Mouse (Mus musculus) layer of hippocampus, adult 2 months (tissue): Measurements from ENCODE around the gene Ncor2. TPM values are rescaled to one million over a fixed set of nuclear protein-coding genes. Genes with fewer than 3 reads are reported as not detected.

Source experiments
- DNase-seq, 2 experiments: peaks; one replicate each; pipeline ENCODE4 v3.0.0; 2022; ENCODE audit warnings: low spot score in 2 of 2
- H3K27ac ChIP-seq: fragments of 200-600 bp; 2 replicates; pipeline ENCODE4 v1.8.1; 2022
- H3K4me3 ChIP-seq: fragments of 200-600 bp; 2 replicates; pipeline ENCODE4 v1.8.1; 2022; ENCODE audit warnings: mild to moderate bottlenecking
- CTCF ChIP-seq: fragments of 200-600 bp; conservative IDR thresholded peaks from 2 replicates; pipeline ENCODE4 v1.8.1; 2022; ENCODE audit warnings: antibody characterized with exemption, mild to moderate bottlenecking, moderate library complexity
- total RNA-seq, 2 experiments: library from RNA; stranded (reverse); gene quantifications; 2 replicates each; pipeline ENCODE4 v1.2.3; 2021

The Ncor2 gene
- total RNA-seq, 2 experiments from 2014 or later = 285 to 307 TPM

DNA sequence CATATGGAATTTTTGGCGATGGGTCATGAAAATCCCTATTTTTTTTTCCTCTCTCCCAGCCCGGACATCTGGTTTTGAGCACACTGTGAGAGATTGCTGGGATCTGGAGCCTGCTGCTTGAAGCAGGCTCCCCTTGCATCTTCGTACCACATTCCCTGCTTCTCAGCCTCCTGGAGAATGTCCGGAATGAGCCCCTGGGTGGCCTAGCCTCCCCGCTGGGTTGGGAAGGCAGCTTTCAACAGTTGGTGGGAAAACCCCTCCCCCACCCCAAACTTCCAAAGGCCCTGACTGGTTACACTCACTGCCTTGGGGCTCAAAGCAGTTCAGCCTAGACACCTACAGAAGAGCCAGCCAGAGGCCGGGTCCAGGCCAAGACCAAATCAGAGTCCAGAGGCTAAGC, 5.8 kb upstream of the Ncor2 start:
- H3K27ac ChIP-seq = no peak overlapping the region

DNA sequence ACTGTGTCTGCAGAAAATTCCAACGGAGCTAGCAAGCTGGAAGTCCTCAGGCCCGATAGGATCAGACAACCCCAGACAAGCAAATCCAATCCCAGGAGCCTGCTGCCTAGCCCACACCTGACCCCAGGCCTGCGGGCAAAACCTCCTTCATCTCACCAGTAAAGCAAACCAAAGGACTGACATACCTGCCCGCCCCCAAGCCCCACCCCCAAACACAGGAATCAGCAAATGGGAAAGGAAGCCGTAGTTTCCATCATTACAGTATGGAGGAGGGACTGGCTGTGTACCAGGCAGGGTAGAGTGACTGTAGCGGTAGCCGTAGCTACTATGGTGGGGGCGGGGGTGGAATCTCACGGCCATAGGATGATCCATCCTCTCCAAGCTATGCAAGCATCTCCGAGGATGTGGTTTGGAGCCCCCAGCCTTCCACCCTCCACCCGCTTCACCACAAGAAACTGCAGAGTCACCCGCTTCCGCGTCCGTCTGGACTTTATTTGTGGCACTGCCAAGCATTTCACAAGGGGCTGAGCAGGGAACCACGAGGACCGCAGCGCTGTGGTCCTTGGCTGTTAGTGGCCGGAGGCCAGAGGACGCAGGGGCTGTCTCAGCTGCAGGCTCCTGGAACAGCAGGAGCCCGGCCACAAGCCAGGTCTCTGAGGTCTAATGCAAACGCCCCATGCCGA, 4.4 kb upstream of the Ncor2 start:
- peak in 1 of 2 experiments; percentile 29 for DNase-seq
- Histone ChIP-seq H3K27ac (0 out of 2 replicates have a peak overlapping the region, but pooled peaks have one; percentile 23), H3K4me3 (no peak overlapping the region)
- TF ChIP-seq CTCF = no peak

More for the DNA sequence above, 5.8 kb upstream of the Ncor2 start:
- H3K4me3 ChIP-seq = no peak overlapping the region
- no peak for DNase-seq
- no peak for TF ChIP-seq CTCF

DNA sequence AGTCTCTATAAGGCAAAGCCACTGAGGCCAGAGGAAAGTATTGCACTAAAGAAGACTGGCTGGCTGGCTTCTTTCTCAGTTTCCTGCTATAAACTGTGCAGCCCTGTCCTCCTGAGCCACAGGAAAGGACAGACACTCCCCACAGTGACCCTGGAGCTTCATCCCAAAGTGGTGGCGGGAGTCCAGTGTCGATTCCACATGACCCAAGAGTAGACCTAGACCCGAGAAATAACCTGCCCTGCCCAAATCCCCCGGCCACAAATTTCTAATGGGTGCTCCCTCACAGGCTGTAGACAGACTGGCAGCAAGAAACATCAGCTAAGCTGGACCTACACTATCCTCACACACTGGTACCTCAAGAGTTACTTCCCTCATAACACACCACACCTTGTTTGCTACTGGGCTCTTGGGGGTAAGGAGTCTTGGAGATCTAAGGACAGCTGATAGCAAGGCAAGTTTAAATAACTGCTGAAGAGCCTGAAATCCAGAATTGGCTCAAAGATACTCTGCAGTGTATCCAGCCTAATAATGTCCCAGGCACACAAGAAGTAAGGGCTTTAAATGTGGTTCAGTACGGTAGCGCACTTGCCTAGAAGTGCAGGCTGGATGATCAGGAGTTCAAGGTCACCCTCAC, 1.7 kb upstream of the Ncor2 start:
- TF ChIP-seq CTCF = no peak
- no peak overlapping the region for H3K27ac ChIP-seq
- H3K4me3 ChIP-seq = no peak overlapping the region
- no peak for DNase-seq

DNA sequence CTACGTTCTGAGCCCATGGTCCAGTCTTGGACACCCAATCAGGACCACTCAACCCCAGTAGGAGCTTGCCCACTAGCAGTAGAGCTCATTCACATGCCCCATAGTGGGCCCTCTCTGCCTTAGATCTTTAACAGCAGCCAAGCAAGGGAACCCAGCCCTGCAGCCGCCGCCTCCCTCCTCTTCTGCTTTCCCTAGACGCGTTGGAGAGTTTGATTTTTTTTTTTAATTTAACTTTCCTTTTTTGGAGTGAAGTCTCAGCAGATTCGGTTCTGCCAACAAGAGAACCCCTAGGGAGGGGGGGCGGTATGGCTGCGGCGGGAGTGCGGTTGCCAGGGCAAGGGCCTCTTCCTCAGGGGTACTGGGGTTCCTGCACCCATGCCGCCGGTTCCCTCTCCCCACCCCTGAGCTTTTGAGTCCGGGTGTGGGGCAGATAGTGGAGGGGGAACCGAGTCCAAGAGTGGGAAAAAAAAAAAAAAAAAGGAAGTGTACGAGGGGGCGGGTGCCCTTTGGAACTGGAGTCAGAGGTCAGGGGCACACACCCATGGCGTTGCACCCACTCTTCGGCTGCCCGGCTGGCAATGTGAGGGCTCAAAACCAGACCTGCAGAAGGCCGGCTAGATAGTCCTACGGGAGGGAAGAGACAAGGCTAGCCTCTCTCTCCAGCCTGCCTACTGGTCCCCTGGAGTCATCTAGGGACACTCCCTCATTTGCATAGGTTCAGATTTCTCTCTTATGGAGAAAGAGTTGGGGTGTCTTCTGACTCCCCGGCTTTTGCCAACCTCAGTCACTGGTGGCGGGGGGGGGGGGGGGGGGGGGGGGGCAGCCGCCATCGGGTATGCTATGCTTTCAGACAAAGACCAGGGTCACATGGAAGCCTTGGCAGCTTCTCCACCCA, 963 bp upstream of the Ncor2 start:
- peak in 1 of 2 experiments; percentile 57 for DNase-seq
- Histone ChIP-seq H3K27ac (peak overlapping the region; percentile 96), H3K4me3 (peak overlapping the region; percentile 59)
- no peak for TF ChIP-seq CTCF

DNA sequence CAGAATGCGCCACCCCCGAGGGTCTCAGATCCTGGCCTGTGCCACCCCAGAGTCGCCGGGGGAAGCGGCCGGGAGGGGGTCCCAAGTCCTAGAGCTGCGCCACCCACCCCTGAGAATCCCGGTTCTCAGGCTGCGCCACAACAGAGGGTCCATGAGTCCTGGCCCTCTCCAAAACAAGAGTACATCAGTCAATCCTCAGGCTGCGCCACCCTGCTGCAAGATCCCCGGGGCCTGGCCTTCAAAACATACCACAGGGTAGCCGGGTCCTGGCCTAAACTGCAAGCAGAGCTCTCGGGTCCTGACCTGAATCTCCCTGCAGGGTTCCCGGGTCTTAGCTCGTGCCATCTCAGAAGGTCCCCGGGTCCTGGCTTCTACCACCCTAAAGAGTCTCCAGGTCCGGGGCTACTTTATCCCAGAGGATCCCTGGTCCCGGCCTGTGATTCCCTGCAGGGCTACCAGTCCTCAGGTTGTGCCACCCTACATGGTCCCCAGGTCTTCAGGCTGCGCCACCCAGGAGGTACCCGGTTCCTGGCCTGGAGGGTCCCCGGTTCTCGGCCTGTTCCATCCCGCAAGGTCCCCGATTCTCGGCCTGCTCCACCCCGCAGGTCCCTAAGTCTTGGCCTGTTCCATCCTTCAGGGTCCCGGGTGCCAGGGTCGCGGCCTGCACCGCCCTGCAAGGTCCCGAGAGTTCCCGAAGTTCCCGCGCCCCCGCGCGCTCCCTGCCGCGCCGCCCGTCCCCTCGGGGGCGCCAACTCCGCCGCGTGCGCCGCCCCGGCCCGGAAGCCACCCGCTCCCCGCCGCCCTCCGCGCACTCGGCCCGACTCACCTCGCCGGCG, 630 bp downstream of the Ncor2 start:
- Histone ChIP-seq H3K4me3 (peak overlapping the region; percentile 62), H3K27ac (peak overlapping the region; percentile 95)
- peak in 1 of 2 experiments; percentile 59 for DNase-seq
- TF ChIP-seq CTCF = no peak

DNA sequence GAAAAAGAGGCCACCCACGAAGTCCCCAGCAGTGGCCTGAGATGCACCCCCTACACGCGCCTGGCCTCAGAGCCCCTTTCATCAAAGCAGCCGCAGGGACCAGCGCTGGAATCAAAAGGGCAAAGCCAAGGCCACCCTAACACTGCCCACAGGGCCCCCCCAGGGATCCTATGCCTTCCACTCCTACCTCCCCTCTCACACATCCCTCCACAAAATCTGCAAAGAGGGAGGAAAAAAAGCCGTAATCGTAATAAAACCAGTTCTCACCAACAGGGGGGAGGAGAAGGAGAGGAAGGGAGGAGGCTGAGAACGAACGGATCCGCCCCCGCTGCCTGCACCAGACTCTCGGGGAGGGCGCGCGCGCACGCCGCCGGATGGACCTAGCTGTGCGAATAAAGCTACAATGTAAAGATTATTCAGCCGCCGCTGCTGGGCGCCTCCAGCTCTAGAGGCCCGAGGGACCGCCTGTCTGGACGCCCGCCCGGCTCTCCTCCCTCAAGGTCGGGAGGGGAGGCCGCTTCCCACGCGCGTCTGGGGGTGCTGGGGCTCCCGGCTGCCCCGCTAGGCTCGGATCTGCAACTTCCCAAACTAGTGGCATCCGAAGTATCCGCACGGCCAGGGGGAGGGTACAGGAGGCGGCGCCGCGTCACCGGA, 1.4 kb downstream of the Ncor2 start:
- peak; percentile 66 for TF ChIP-seq CTCF
- Histone ChIP-seq H3K4me3 (peak overlapping the region; percentile 62), H3K27ac (peak overlapping the region; percentile 95)
- DNase-seq = peak; percentile 79 to 83

DNA sequence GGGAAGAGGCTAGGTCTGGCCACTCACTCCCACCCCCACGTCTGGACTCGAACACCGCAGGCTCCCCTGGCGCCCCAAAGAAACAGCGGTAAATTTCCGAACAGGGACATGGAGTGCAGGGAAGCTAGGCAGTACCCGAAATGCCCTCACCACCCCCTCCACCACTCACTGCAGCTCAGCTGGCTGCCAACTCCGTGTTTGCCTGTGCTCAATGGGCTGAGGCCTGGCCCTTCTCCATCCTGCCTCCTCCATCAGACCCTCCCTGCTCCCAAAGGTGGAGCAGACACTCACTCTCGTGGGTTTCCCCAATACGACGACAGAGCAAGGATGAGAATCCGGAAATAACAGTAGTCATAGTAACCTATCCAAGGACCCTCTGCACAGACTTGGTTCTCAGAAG, 2.2 kb downstream of the Ncor2 start:
- H3K27ac ChIP-seq = peak overlapping the region; percentile 95
- TF ChIP-seq CTCF = no peak; the same call in 1 of the 2 replicates
- H3K4me3 ChIP-seq = peak overlapping the region; percentile 62
- DNase-seq = peak in 1 of 2 experiments; percentile 60

DNA sequence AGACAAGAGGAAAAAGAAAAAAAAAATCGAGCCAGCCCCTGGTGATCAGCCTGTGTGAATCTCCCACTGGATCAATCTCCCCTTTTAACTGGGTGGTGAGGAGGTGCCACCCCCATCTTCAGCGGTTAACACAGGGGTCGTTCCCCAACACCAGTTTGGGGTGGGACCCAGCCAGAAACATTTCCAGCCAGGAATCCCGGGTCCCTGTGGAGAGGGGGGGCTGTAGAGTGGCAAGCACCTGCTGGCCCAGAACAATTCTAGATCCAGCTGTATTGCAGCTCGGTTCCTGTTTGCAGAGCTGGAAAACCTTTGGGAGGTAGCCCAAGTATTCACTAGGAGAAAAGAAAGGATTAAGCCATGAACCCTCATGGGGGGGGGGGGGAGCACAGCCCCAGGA, 2.7 kb downstream of the Ncor2 start:
- Histone ChIP-seq H3K27ac (peak overlapping the region; percentile 95), H3K4me3 (peak overlapping the region; percentile 62)
- TF ChIP-seq CTCF = no peak
- no peak for DNase-seq

DNA sequence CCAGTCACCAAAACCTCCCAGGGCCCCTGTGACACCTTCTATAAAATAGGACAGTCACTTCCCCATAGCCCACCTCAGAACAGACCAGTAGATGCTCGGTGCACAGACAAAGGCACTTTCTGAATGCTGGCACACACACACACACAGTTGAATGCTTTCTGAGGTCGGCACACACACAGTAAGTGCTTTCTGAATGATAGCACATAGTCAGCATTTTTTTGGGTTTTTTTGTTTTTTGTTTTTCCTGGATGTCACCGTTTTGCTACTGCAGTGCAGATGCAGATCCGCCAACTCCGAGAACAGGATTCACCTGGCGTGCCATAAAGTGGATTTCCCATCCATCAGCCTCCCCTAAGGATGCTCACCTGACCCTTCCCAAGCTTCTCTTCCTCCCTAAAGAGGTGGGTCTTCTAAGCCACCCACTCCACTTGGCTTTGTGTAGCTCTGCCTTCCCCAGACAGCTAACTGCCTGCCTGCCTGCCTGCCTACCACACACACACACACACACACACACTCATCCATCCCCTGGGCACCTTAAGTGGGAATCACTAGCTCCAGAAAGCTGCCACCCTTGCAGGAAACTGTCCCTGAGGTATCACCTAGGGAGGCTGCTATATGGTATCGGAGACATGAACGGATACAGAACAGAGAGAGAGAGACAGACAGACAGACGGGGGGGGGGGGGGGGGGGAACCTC, 3.2 kb downstream of the Ncor2 start:
- Histone ChIP-seq H3K27ac (peak overlapping the region; percentile 95), H3K4me3 (peak overlapping the region; percentile 28; the same call in 1 of the 2 replicates)
- no peak for DNase-seq
- TF ChIP-seq CTCF = no peak

DNA sequence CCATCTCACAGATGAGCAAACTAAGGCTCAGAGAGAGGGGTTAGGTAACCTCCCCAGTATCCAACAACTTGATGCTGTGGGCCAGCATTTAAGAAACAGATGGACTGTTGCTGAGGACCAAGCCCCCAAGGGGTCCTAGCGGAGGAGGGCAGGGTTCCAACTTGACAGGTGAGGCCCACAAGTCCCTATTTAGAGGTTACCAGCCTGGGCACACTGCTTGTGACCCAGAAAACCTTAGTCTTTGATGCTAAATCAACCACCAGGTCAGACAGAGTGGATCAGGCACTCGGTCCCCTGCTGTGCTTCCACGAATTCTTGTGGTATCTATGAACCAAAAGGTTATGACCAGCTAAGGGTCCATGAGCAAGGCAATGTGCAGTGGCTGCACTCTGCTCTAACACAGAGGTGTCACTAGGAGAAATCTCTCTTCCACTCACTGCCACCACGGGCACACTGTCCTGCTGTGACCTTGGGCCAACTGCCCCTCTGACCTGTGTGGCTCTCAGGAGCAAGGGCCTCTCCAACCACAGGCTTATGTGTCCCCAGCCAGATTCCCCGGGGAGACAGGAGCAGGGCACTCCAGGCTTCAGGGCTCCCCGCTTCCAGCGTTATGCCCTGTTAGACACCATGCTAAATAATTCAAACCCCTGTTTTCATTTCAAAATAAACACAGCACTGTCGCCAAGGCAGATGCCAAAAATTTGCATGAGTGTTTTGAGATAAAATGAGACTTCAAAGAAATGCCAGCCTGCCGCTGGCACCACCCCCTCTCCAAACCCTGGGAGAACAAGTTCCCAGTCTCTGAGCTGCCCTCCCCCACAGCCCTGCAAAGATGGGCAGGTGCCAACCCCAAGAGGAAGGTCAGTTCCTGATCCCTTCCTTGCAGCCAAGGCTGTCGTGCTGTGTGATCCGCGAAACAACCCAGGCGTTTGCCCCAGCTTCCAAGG, 4.0 kb downstream of the Ncor2 start:
- peak; percentile 52 to 74 for DNase-seq
- H3K4me3 ChIP-seq = peak overlapping the region; percentile 28
- H3K27ac ChIP-seq = peak overlapping the region; percentile 95
- no peak for TF ChIP-seq CTCF
